Mouse (Mus musculus): Measurements from ENCODE around the gene Fabp7.

Gene Fabp7

DNA sequence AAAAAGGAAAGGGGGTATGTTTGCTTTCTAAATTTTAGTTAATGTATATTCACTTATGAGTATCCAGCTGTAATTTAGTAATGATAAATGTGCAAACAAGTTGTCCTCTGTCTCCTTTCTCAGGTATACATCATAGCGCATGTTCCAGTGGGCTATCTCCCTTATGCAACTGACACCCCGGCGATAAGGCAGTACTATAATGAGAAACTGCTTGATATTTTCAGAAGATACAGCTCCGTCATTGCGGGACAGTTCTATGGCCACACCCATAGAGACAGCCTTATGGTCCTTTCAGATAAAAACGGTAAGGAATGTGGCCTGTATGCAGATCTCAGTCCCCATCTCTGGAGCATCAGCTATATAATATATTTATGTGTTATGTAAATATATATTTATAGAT, 23.1 kb downstream of the Fabp7 start:
- no peak for DNase-seq

DNA sequence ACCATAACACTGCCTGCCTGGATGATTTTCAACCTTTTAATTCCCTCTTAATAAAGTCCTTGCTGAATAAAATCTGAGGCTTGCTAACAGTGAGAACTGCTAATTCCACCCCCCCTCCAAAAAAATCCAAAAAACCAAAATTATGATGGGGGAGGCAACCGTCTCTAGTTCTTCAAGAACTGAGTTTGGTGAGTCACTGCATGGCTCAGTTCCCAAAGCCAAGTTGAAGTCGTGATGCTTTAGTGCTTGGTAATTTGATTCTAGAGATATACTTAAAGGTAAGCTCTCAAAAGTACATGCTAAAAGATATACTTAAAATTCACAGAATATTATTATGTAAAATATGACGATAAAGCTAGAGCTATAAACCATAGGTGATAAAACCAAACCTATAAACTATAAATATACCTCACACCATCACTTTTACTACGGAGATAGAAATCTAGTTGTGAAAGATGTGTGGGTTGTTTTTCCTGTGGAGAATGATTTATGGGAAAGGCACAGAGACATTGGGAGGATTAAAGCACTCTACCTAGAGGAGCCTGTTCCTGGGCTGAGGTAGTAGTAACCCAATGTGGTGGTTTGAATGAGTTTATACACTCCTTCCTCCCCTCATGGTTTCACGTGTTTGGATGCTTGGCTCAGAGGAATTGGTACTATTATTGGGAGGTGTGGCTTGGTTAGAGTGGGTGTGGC, 27.6 kb downstream of the Fabp7 start:
- DNase-seq, result no peak

DNA sequence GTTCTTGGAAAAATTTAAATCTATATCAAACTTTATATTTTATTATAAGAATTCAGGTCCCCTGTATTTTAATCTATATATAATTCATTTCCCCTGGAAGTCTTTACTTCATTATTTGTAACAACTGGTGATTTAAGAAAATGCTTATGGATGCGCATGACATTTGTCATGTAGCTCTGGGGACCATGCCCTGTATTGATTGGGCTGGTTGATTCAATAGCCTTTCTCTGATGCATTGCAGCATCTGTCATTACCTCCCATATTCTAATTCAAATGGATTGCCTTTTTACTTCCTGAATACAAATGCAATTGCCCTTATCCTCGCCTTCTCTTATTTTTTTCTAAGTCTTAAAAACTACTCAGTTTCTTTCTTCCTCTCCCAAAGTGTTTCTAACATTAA, 29.6 kb downstream of the Fabp7 start:
- no peak for DNase-seq

DNA sequence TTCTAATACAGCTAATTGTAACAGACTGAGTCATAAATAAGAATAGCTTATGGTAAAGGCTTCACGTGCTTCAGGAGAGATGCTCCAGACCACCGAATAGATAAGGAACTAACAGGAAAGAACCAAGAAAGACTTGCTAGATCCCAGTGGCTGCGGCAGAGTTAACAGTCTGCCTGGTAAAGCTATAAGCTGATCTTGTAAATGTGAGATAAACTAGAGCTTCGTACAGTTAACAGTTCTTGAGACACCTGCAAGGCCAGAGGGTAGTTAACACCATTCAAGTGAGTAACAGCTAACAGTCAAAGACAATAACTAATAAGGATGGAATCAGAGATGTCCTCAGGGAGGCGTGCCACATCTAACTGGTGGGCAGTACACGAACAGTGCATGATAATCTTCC, 31.2 kb downstream of the Fabp7 start:
- DNase-seq, result no peak

DNA sequence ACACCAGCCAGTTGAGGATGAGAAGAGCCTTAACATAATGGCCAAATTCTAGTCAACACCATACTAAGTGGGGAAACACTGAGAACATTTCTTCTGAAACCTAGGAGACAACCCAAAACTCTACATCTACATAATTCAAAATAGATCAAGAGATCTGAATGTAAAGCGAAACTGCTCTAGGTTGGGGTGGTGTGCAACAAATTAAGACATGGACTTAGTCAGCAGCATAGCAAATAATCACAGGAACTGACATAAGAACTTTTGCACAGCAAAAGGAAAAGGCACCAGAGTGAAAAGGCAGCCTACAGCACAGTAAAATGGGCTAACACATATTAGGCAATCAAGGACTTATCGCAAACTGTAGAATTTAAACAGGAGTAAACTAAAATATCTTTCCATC, 34.5 kb downstream of the Fabp7 start:
- DNase-seq, result no peak

DNA sequence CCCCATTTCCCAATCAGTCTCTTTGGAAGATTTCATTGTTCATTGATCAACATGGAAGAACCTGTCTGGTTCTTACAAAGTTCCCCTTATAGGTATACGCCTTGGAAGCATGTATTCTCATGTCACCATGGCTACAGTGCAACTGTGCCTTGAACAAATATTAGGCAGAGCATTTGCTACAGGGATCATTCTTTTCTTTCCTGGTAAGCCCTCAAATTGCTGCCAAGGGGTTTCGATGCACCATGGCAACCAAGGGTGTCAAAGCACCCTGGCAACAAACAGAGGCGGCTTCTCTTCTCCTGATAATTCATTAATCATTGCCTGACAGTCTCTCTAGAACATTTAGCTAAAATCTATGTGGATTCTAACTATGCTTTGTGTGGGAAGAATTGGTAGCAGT, 37.8 kb downstream of the Fabp7 start:
- DNase-seq, result no peak

DNA sequence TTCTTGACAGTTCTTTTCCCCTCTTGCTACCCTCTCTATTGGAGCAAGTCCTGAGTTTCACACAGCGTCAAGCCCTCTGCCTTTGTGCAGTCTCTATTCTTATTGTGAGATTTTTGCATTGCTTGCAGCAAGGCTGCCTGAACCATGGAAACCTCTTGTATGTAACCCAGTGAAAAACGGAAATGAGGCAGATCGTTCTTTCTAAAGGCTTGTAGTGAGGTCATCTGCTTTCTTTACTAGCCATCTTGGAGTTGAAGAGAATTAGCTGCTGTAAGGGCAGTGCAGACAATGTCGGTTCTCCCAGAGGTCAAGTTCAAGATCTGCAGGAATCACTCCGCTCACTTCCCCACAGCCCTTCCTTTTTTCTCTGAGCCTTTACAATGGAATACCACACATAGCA, 44.0 kb downstream of the Fabp7 start:
- DNase-seq, result no peak

DNA sequence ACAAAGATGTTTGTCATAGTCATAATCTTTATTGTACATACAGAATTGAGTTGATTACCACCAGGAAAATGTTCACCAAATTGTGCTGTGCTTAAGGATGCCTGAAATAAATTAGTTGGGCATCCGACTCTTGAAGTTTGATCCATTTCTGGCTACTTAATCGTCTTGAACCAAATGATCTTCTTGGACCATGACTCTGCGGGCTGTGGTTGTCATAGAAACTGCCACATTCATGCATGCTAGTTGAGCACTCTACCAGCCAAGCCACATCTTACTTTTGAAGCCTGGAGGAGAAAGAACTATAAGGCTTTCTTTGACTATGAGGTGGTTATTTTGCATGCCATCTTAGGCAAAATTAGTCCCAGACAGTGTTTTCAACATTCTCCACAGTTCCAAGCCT, 44.9 kb downstream of the Fabp7 start:
- no peak for DNase-seq

DNA sequence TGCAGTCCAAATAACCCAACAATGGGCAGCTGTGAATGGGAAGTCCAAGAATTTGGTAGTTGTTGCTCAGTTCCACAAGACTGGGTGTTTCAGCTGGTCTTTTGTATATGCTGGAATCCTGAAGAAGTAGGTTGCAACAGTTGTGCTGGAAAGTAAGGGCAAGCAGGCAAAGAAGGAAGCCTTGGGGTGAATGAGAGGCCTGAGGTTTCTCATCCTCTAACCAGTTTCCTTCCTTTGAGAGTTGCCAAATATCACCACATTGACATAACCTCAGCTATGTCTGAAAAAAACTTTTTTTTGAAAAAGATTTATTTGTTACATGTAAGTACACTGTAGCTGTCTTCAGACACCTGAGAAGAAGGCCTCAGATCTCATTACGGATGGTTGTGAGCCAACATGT, 50.4 kb downstream of the Fabp7 start:
- DNase-seq, result no peak

DNA sequence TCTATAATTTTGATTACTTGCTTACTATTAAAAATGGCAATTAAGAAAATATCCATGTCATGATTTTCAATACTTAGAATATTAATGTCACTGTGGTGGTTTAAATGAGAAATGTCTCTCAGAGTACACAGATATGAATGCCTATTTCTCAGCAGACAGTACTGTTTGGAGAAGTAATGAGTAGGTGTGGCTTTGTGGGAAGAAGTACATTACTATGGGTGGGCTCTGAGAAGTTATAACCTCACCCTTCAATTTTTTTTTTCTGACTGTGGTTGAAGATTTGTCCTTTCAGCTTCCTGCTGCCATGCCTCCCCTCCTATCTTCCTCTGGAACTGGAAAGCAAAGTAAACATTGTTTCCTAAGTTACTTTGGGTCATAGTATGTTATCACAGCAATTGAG, 51.3 kb downstream of the Fabp7 start:
- no peak for DNase-seq
